Mouse (Mus musculus) thymus, adult 2 months (tissue): ENCODE data around the gene Pdlim7.

Source experiments
- CTCF ChIP-seq: fragments of 200-500 bp; IDR thresholded peaks from 2 replicates; pipeline ENCODE4 v1.5.1; 2012; ENCODE audit warnings: mild to moderate bottlenecking, control low read depth, low read length, moderate library complexity, borderline replicate concordance; ENCODE audit not compliant: control insufficient read depth, poor library complexity, insufficient read depth; ENCODE audit errors: extremely low read depth
- POLR2A ChIP-seq: fragments of 200-500 bp; IDR thresholded peaks from 2 replicates; pipeline ENCODE4 v1.6.1; 2012; ENCODE audit warnings: mild to moderate bottlenecking, low read length, control low read depth, moderate library complexity; ENCODE audit not compliant: control insufficient read depth, poor library complexity, insufficient read depth; ENCODE audit errors: extremely low read depth

DNA sequence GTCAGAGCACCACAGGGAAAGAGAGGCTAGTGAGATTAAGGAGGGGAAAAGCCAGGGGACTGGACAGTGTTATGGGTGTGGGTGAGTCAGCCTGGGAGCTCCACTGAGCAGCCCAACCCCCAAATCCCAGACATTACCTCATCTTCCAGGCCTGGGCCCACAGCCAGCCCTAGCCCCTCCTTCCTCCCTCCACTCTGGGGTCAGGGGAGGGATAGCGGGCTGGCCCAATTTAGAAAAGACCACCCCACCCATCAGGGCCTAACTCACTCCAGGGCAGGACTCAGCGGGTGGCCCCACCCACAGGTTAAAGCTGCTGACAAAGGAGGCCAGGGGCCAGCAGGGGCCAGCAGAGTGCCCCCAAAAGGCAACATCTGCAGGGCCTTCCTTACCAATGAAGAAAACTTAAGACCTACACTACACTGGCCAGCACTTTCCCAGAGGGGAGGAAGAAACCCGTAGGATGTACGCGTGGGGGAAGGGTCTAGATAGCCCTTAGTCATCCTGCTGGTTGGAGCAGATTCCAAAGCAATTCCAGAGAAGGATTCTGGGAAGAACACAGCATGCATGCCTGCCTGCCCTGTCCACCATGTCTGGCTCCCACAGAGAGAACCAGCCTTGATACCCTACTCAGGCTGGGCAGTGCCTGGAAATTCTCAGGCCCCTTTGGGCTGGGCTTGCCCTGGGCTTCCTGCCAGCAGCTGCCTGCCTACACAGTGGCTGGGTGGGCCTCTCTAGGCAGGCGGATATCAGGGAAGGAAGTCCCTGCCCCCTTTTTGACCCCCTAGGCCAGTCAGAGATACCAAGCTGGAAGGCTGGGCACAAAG is 2.6 kb downstream of the Pdlim7 start:
- TF ChIP-seq POLR2A (no peak), CTCF (no peak)
